ENCODE assay signal across 25 mouse cellular contexts in the genomic region with DNA sequence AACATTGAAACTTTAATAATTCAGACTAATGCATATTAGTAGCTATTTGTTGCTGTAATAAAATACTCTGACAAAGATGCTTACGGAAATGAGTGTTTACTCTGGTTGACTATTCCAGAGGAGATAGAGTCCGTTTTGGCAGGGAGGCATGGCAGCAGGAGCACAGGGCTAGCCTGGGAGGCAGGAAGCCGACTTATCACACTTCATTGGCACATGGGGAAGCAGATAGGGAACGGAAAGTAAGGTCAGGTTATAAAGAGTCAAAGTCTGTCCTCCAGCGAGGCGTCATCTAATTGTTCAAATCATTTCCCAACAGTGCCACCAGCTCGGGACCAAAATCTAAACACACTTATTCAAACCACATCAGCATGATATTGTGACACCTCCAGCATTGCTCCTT. TPM values are rescaled to one million over a fixed set of nuclear protein-coding genes. Genes with fewer than 3 reads are reported as not detected.
DNase-seq lines count a peak whose midpoint lies in the region; ATAC-seq and TF ChIP-seq lines count a peak whose summit lies in the region.
"Had no signal": no experiment of that assay in that cellular context is flagged by ENCODE, and none has a peak within 500 bp of the region (broad histone marks: within the 10 kb centered on the region; RNA-seq: fewer than 3 reads in every experiment).

No protein-coding gene starts in this region.

- no peaks in the 10 kb centered on the region for H3K4me1 ChIP-seq in liver, adult 2 months (ENCODE audit: control insufficient read depth, insufficient read depth, low read length)
- H3K4me1 ChIP-seq in liver, embryonic 12.5 days, result no peaks in the 10 kb centered on the region

- no peak overlapping the region for H3K4me2 ChIP-seq in liver, embryonic 12.5 days

- ATAC-seq in liver, embryonic 12.5 days, result no peak
- ATAC-seq: activated CD4-positive, CD25-positive, alpha-beta regulatory T cell, adult 4 months; CD4-positive, CD25-positive, alpha-beta regulatory T cell, adult 4 months; Patski had no signal

- no peak for TF ChIP-seq CTCF in liver, adult 2 months (IDR thresholded peaks at IDR 0.05; ENCODE audit: low read depth, low read length)

- no peaks in the 10 kb centered on the region for H3K27me3 ChIP-seq in liver, adult 2 months (ENCODE audit: control insufficient read depth, insufficient read depth, low read length)
- no peaks in the 10 kb centered on the region for H3K27me3 ChIP-seq in liver, embryonic 12.5 days (replicated peaks)
- H3K27me3 ChIP-seq: CH12.LX, Patski had no signal

- no peaks in the 10 kb centered on the region for H3K36me3 ChIP-seq in liver, adult 2 months (ENCODE audit: control insufficient read depth, insufficient read depth, low read length)
- H3K36me3 ChIP-seq in liver, embryonic 12.5 days, result no peaks in the 10 kb centered on the region
- H3K36me3 ChIP-seq: G1E had no signal

- no peak overlapping the region for H3K4me3 ChIP-seq in liver, adult 2 months (ENCODE audit: insufficient read depth, low read depth, low read length)
- H3K4me3 ChIP-seq in liver, embryonic 12.5 days, result no peak overlapping the region

- no peak overlapping the region for H3K27ac ChIP-seq in liver, adult 2 months (replicated peaks; ENCODE audit: insufficient read depth, low read depth, low read length)
- no peak overlapping the region for H3K27ac ChIP-seq in liver, embryonic 12.5 days

- 54% methylated on average over 7 of the region's 7 CpGs for WGBS in liver, adult 2 months
- WGBS in liver, embryonic 12.5 days (ENCODE audit: insufficient replicate concordance), result 26% methylated on average over 7 of the region's 7 CpGs

- no peaks in the 10 kb centered on the region for H3K9me3 ChIP-seq in liver, embryonic 12.5 days (replicated peaks)
- H3K9me3 ChIP-seq: G1E had no signal

- no peak for TF ChIP-seq POLR2A in liver, adult 2 months (IDR thresholded peaks at IDR 0.05; ENCODE audit: extremely low read depth, insufficient read depth, low read length)

- H3K9ac ChIP-seq in liver, adult 2 months (ENCODE audit: low read depth, low read length), result no peak overlapping the region
- no peak overlapping the region for H3K9ac ChIP-seq in liver, embryonic 12.5 days

- DNase-seq in liver, adult 2 months (ENCODE audit: extremely low read depth, low read depth, low spot score), result peak; percentile 4
- DNase-seq in lung, postnatal 36 days, result peak; percentile 6
- no peak for DNase-seq in lung, postnatal 10 days
- DNase-seq: adrenal gland, adult 2 months; adrenal gland, adult 8-10 months; adrenal gland, postnatal 10 days; adrenal gland, postnatal 14 days; adrenal gland, postnatal 25 days; adrenal gland, postnatal 36 days; B cell, adult 2 months; cerebellum, adult 11 months; cerebellum, adult 11-12 months; cerebellum, adult 18-20 months had no signal

- no peaks in the 10 kb centered on the region for H3K79me2 ChIP-seq in liver, adult 2 months (ENCODE audit: control insufficient read depth, insufficient read depth, low read length)

RNA-seq across cellular contexts. Expression of gene Olfr987, which starts 0.9 kb away (rescaled TPM):
- total RNA-seq in liver, adult 2 months (2014; rRNA removed), result not detected in 2 replicates
- not detected in 2 replicates for polyA plus RNA-seq in liver, adult 2 months (2012; rRNA removed)
- not detected in 2 replicates for polyA plus RNA-seq in liver, embryonic 12.5 days (2016; fragmentation: Nextera tagmentation; extraction: Ambion mirVana)
- total RNA-seq: adrenal gland, adult 18-20 months; adrenal gland, adult 2 months; adrenal gland, adult 8-10 months; adrenal gland, postnatal 10 days; adrenal gland, postnatal 14 days; adrenal gland, postnatal 25 days; adrenal gland, postnatal 36 days; adrenal gland, postnatal 4 days; CH12.LX; ES-E14; MEL had no signal
- polyA plus RNA-seq: adrenal gland, adult 2 months; brain, embryonic 14.5 days; C2C12; CD4-positive, CD25-positive, alpha-beta regulatory T cell, adult 4 months; G1E; Patski had no signal

RNA-seq across cellular contexts. Expression of gene Olfr988, which starts 23.1 kb away (rescaled TPM):
- not detected in 2 replicates for total RNA-seq in liver, adult 2 months (2014; rRNA removed)
- polyA plus RNA-seq in liver, adult 2 months (2012; rRNA removed), result not detected in 2 replicates
- polyA plus RNA-seq in liver, embryonic 12.5 days (2016; fragmentation: Nextera tagmentation; extraction: Ambion mirVana), result not detected in 2 replicates
- total RNA-seq: adrenal gland, adult 18-20 months; adrenal gland, adult 2 months; adrenal gland, adult 8-10 months; adrenal gland, postnatal 10 days; adrenal gland, postnatal 14 days; adrenal gland, postnatal 25 days; adrenal gland, postnatal 36 days; adrenal gland, postnatal 4 days; CH12.LX; ES-E14; MEL had no signal
- polyA plus RNA-seq: activated CD4-positive, CD25-positive, alpha-beta regulatory T cell, adult 4 months; adrenal gland, adult 2 months; brain, embryonic 14.5 days; C2C12; CD4-positive, CD25-positive, alpha-beta regulatory T cell, adult 4 months; G1E; Patski had no signal
